Mouse (Mus musculus): Measurements from ENCODE around the gene Spindoc.

GRCm38 (mm10) chr19:7342646-7343045, 40.1 kb downstream of the Spindoc start:
- TF ChIP-seq EP300 (IDR thresholded peaks at IDR 0.05; ENCODE audit: insufficient read depth, low read depth, low read length): no peak
- TF ChIP-seq POLR2A (IDR thresholded peaks at IDR 0.05; ENCODE audit: insufficient read depth, low read length): no peak
